Mouse (Mus musculus): ENCODE measurements around the gene Cela3b. TPM values are rescaled to one million over a fixed set of nuclear protein-coding genes. Genes with fewer than 3 reads are reported as not detected.

Gene Cela3b
- polyA plus RNA-seq, 1 experiment: not detected

- no peaks in the 10 kb centered on the region for H3K79me2 ChIP-seq (ENCODE audit: control insufficient read depth, insufficient read depth)
- H3K4me3 ChIP-seq (ENCODE audit: insufficient read depth, poor library complexity, severe bottlenecking): no peak overlapping the region
- TF ChIP-seq MAX (IDR thresholded peaks at IDR 0.05) (no peak), MYOG (IDR thresholded peaks at IDR 0.05; ENCODE audit: control insufficient read depth, extremely low read depth, insufficient read length) (no peak), USF1 (IDR thresholded peaks at IDR 0.05; ENCODE audit: low read depth) (no peak)
- H3ac ChIP-seq (ENCODE audit: control insufficient read depth, insufficient read length, low read depth): no peak overlapping the region
- H3K27me3 ChIP-seq (ENCODE audit: control insufficient read depth, insufficient read depth, insufficient read length): no peaks in the 10 kb centered on the region
- no peaks in the 10 kb centered on the region for H3K36me3 ChIP-seq (ENCODE audit: control insufficient read depth, insufficient read depth)
- no peaks in the 10 kb centered on the region for H3K79me3 ChIP-seq (ENCODE audit: low read depth)
These were observed 21.9 kb upstream of the Cela3b start for GRCm38 (mm10) chr4:137452190-137452589.

DNA sequence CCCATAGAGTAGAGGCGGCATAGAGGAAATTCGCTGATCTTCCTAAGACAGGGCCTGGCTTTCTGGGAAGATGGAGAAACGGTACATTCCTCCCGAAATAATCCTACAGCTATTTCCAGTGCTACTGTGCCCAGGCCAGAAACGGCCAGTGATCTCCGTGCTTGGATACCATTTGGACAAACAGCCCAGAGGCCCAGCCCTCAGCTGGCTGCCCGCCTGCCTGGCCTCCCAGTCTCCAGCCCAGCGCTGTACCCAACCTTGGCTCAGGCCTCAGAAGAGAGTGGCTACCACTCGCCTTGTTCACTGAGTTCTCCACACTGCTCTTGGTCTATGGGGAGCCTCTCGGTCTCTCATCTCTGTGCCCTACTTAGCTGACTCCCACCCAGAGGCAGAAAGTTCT lies 19.4 kb upstream of the Cela3b start:
- Histone ChIP-seq H3K79me2 (ENCODE audit: control insufficient read depth, insufficient read depth) (no peaks in the 10 kb centered on the region), H3K4me3 (ENCODE audit: insufficient read depth, poor library complexity, severe bottlenecking) (no peak overlapping the region), H3ac (ENCODE audit: control insufficient read depth, insufficient read length, low read depth) (no peak overlapping the region), H3K36me3 (ENCODE audit: control insufficient read depth, insufficient read depth) (no peaks in the 10 kb centered on the region), H3K79me3 (ENCODE audit: low read depth) (no peaks in the 10 kb centered on the region), H3K27me3 (ENCODE audit: control insufficient read depth, insufficient read depth, insufficient read length) (no peaks in the 10 kb centered on the region)
- TF ChIP-seq FOSL1 (IDR thresholded peaks at IDR 0.05; ENCODE audit: insufficient read depth, low read length, poor library complexity, severe bottlenecking) (no peak), MAX (IDR thresholded peaks at IDR 0.05) (no peak), MYOD1 (IDR thresholded peaks at IDR 0.05; ENCODE audit: control insufficient read depth, insufficient read length, low read depth) (no peak), MYOG (IDR thresholded peaks at IDR 0.05; ENCODE audit: control insufficient read depth, extremely low read depth, insufficient read length) (no peak), CEBPB (IDR thresholded peaks at IDR 0.05; ENCODE audit: low read depth) (no peak), USF1 (IDR thresholded peaks at IDR 0.05; ENCODE audit: low read depth) (no peak), CTCF (IDR thresholded peaks at IDR 0.05; ENCODE audit: control insufficient read depth, insufficient read depth, insufficient read length) (no peak)

DNA sequence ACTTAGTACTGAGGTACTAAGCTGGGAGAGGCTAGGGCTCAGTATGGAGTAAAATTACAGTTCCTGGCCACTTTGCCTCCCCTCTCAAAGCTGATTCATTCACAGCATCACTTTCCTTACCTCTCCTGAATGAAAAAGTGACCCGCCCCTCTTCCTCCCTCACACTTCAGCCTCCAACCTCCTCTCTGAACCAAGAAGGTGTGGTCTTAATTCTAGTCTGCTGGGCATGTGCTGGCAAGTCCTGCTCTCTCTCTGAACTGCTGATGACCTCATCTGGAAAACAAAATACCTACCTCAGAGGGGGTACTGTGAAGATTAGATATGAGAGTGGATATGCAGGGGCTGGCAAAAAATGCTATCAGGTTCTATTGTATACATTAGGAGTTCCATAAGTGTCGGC lies 18.8 kb upstream of the Cela3b start:
- H3K27me3 ChIP-seq (ENCODE audit: control insufficient read depth, insufficient read depth, insufficient read length): no peaks in the 10 kb centered on the region
- peak overlapping the region; percentile 22 for H3ac ChIP-seq (ENCODE audit: control insufficient read depth, insufficient read length, low read depth)
- H3K79me2 ChIP-seq (ENCODE audit: control insufficient read depth, insufficient read depth): no peaks in the 10 kb centered on the region
- no peaks in the 10 kb centered on the region for H3K36me3 ChIP-seq (ENCODE audit: control insufficient read depth, insufficient read depth)
- TF ChIP-seq MAX (IDR thresholded peaks at IDR 0.05) (peak; percentile 63), MYOD1 (IDR thresholded peaks at IDR 0.05; ENCODE audit: control insufficient read depth, insufficient read length, low read depth) (no peak)
- H3K79me3 ChIP-seq (ENCODE audit: low read depth): no peaks in the 10 kb centered on the region
- no peak overlapping the region for H3K4me3 ChIP-seq (ENCODE audit: insufficient read depth, poor library complexity, severe bottlenecking)

GRCm38 (mm10) chr4:137448641-137449040 lies 18.3 kb upstream of the Cela3b start:
- Histone ChIP-seq H3K27me3 (ENCODE audit: control insufficient read depth, insufficient read depth, insufficient read length) (no peaks in the 10 kb centered on the region), H3ac (ENCODE audit: control insufficient read depth, insufficient read length, low read depth) (peak overlapping the region; percentile 49), H3K36me3 (ENCODE audit: control insufficient read depth, insufficient read depth) (no peaks in the 10 kb centered on the region), H3K79me2 (ENCODE audit: control insufficient read depth, insufficient read depth) (no peaks in the 10 kb centered on the region), H3K79me3 (ENCODE audit: low read depth) (no peaks in the 10 kb centered on the region), H3K4me3 (ENCODE audit: insufficient read depth, poor library complexity, severe bottlenecking) (no peak overlapping the region)
- TF ChIP-seq MYOG (IDR thresholded peaks at IDR 0.05; ENCODE audit: control insufficient read depth, extremely low read depth, insufficient read length): no peak
- no peak for TF ChIP-seq MAX (IDR thresholded peaks at IDR 0.05)
- TF ChIP-seq CTCF (IDR thresholded peaks at IDR 0.05; ENCODE audit: control insufficient read depth, insufficient read depth, insufficient read length): no peak
- TF ChIP-seq USF1 (IDR thresholded peaks at IDR 0.05; ENCODE audit: low read depth): no peak
- no peak for TF ChIP-seq FOSL1 (IDR thresholded peaks at IDR 0.05; ENCODE audit: insufficient read depth, low read length, poor library complexity, severe bottlenecking)
- no peak for TF ChIP-seq MYOD1 (IDR thresholded peaks at IDR 0.05; ENCODE audit: control insufficient read depth, insufficient read length, low read depth)
- TF ChIP-seq CEBPB (IDR thresholded peaks at IDR 0.05; ENCODE audit: low read depth): no peak

DNA sequence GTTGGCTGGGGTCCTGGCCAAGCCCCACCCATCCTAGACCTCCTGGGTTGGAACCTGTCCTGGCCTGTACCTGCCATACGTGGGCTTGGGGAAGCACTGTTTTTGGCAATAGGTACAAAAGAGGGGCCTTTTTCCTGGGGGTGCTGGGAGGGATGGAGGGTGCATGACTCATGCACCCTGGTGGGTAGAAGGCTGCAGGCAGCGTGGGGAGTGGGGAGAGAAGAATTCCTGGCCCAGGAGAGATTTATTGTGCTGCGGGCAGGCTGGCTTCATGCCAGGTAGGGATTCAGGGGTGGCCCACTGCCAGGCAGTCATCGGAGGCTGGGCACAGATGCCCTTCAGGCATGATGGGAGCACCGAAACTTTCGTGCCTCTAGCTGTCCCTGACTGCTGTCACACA lies 17.9 kb upstream of the Cela3b start:
- Histone ChIP-seq H3K79me2 (ENCODE audit: control insufficient read depth, insufficient read depth) (no peaks in the 10 kb centered on the region), H3K79me3 (ENCODE audit: low read depth) (no peaks in the 10 kb centered on the region), H3ac (ENCODE audit: control insufficient read depth, insufficient read length, low read depth) (peak overlapping the region; percentile 49), H3K36me3 (ENCODE audit: control insufficient read depth, insufficient read depth) (no peaks in the 10 kb centered on the region), H3K4me3 (ENCODE audit: insufficient read depth, poor library complexity, severe bottlenecking) (no peak overlapping the region), H3K27me3 (ENCODE audit: control insufficient read depth, insufficient read depth, insufficient read length) (no peaks in the 10 kb centered on the region)
- no peak for TF ChIP-seq CEBPB (IDR thresholded peaks at IDR 0.05; ENCODE audit: low read depth)
- no peak for TF ChIP-seq MYOG (IDR thresholded peaks at IDR 0.05; ENCODE audit: control insufficient read depth, extremely low read depth, insufficient read length)
- peak; percentile 37 for TF ChIP-seq MYOD1 (IDR thresholded peaks at IDR 0.05; ENCODE audit: control insufficient read depth, insufficient read length, low read depth)
- TF ChIP-seq FOSL1 (IDR thresholded peaks at IDR 0.05; ENCODE audit: insufficient read depth, low read length, poor library complexity, severe bottlenecking): peak; percentile 74
- peak; percentile 22 for TF ChIP-seq MAX (IDR thresholded peaks at IDR 0.05)
- TF ChIP-seq CTCF (IDR thresholded peaks at IDR 0.05; ENCODE audit: control insufficient read depth, insufficient read depth, insufficient read length): no peak
- no peak for TF ChIP-seq USF1 (IDR thresholded peaks at IDR 0.05; ENCODE audit: low read depth)

DNA sequence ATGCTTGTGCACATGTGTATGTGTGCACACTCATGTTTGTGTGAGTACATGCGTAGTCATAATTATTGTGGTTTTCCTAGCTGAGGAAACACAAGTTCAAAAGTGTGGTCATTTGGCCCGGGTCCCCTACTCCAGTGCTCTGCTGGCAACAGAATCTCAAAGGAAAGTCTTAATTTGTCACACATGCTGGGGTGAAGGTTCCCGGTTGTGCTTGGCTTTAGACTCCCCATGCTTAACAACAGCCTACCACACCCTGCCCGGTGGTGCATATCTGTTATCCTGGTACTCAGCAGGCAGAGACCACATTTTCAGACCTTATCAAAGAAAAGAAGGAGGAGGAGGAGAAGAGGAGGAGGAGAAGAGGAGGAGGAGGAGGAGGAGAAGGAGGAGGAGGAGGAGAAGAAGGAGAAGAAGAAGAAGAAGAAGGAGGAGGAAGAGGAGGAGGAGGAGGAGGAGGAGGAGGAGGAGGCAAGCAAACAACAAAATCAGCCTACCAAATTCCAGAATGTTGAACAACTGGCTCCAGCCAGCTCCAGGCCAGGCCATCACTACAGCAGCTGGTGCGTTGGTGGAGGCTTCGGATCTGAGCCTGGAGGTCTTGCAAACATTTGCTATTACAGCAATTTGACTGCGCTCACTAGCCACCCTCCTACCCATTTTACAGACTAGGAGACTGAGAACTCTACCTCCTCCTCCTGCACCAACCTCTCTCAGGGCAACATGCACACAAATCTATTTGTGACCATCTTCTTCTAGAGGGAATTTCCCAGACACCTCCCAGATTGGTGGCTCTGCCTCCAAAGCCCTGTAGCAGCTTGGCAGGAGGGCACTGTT lies 17.2 kb upstream of the Cela3b start:
- Histone ChIP-seq H3K27me3 (ENCODE audit: control insufficient read depth, insufficient read depth, insufficient read length) (no peaks in the 10 kb centered on the region), H3K79me2 (ENCODE audit: control insufficient read depth, insufficient read depth) (no peaks in the 10 kb centered on the region), H3ac (ENCODE audit: control insufficient read depth, insufficient read length, low read depth) (no peak overlapping the region), H3K4me3 (ENCODE audit: insufficient read depth, poor library complexity, severe bottlenecking) (no peak overlapping the region), H3K36me3 (ENCODE audit: control insufficient read depth, insufficient read depth) (no peaks in the 10 kb centered on the region), H3K79me3 (ENCODE audit: low read depth) (no peaks in the 10 kb centered on the region)
- peak; percentile 13 for TF ChIP-seq MYOD1 (IDR thresholded peaks at IDR 0.05; ENCODE audit: control insufficient read depth, insufficient read length, low read depth)
- TF ChIP-seq USF1 (IDR thresholded peaks at IDR 0.05; ENCODE audit: low read depth): no peak
- TF ChIP-seq MYOG (IDR thresholded peaks at IDR 0.05; ENCODE audit: control insufficient read depth, extremely low read depth, insufficient read length): no peak
- peak; percentile 41 for TF ChIP-seq FOSL1 (IDR thresholded peaks at IDR 0.05; ENCODE audit: insufficient read depth, low read length, poor library complexity, severe bottlenecking)
- TF ChIP-seq CEBPB (IDR thresholded peaks at IDR 0.05; ENCODE audit: low read depth): no peak
